Mouse (Mus musculus) CD4-positive helper T cell, adult 2 months (primary cell): ENCODE measurements around the gene Uhrf1.

ENCODE experiments used
- DNase-seq: peaks from one replicate; pipeline ENCODE4 v3.0.0-alpha.2; 2012; ENCODE audit warnings: low read depth, missing footprints, low spot score

Uhrf1 gene

DNA sequence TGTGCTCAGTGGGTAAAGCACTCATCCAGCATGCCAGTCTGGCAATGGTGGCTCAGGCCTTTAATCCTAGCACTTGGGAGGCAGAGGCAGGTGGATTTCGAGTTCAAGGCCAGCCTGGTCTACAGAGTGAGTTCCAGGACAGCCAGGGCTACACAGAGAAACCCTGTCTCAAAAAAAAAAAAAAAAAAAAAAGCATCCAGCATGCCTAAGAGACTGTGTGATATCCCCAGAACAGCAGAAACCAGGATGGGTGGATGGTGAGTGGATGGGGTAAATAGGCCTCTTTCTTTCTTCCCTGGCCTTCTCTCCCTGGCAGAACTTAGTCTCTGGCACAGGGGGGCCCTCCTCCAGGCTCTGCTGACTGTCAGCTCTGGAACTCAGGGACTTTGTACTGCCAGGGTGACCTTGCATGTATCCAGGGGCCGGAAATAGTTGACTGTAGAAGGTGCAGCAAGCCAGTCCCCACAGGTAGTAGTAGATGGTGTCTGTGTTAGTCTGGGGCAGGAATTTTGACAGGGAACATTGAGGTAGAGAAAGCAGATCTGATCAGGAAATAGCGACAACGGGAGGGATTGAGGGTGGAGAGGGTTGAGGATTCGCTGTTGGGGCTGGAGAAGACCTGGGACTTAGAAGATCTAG is 27.2 kb upstream of the Uhrf1 start:
- peak; percentile 33 for DNase-seq

GRCm38 (mm10) chr17:56276643-56277566 is 26.2 kb upstream of the Uhrf1 start, which contains the start of gene Ticam1:
TSS of gene Ticam1 (minus strand) at chr17:56276786.
- peak; percentile 95 for DNase-seq

GRCm38 (mm10) chr17:56277567-56277893 is 25.6 kb upstream of the Uhrf1 start:
- DNase-seq, result no peak

DNA sequence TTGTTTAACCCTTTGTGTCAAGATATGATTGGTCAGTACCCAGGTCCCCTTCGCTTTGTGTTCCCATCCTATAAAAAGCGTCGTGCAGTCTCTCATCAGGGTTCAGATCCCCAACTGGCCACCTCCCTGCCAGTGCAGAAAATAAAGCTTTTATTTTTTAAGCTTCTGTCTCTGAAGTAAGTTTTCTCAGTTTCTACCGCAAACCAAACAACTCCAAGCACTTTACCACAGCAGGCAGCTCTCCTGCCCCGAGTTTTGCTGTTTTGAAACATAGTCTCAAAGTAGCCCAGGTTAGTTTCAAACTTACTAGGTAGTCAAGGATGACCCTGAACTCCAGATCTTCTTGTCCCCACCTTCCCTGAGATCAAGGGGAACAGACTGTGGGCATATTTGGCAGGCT is 24.8 kb upstream of the Uhrf1 start:
- no peak for DNase-seq

GRCm38 (mm10) chr17:56279481-56280155 is 23.5 kb upstream of the Uhrf1 start:
- no peak for DNase-seq

GRCm38 (mm10) chr17:56281193-56281592 is 21.9 kb upstream of the Uhrf1 start:
- DNase-seq, result no peak

DNA sequence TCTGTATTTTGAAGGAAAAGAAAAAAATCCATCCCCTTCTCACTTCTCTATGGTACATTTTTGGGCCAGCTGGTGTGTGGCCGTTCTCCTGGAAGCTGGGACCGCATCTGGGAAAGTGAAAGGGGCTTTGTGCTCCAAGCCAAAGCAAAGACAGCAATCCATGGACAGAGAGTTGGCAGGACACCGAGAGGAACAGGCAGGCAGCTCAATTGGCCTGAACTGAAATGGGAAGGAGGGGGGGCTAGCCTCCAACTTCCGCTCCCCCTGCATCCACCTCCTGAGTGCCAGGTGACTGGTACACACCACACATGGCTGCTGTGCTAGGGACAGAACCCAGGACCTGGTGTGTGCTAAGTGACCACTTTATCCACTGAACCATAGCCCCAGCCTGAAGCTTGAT is 20.3 kb upstream of the Uhrf1 start:
- no peak for DNase-seq

DNA sequence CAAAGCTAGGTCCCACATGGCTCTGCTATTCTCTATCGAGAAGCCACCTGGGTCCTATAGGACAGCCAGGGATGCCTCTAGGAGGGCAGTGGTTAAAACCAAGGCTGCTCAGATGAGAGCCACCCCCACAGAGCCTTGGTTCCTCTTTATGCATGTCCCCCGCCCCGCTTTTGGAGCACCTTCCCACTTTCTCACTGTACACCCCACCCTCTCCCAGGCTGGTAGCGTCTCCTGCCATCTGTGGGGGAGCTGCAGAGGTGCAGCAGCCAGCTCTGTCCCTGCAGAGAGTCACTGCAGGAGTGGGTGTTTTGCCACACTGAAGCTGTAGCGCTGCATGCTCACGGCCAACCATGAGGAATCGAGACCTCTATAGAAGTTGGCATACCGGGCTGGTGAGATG is 19.8 kb upstream of the Uhrf1 start:
- DNase-seq, result no peak

DNA sequence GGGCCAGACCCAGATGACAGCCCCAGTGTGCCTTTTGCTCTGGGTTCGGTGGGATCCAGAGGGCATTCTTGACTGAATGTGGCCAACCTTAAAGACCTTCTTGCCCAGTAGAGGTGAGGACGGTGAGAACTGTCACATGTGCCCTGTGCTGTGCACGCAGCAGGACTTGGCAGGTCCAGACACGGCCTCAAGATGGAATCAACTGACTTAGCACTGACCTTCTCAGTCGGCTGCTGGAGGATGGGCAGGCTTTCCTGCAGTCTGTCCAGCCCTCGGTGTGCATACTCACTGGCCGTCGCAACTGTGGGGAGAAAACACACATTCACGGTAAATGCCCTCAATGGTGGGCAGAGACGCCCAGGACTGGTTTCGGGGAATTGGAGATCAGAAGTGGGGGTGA is 17.1 kb upstream of the Uhrf1 start:
- no peak for DNase-seq

DNA sequence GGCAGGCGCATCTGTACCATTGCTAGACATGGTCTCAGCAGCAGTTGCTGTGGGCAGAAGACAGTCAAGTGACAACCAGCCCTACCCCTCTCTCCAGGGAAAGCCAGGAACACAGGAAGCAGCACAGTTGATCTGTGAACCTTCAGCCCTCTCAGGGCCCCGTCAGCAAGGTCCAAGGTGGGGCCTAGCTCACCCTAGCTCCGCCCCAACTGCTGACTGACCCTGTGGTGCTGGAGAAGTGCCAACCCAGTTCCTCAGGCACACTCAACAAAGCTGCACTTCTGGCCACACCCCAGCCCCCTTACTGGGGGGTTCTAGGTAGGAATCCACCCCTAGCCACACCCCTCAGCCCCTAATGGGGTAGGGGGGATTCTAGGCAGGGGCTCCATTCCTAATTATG is 15.3 kb upstream of the Uhrf1 start:
- no peak for DNase-seq

- DNase-seq, result no peak
Observed at GRCm38 (mm10) chr17:56288866-56289265, 14.3 kb upstream of the Uhrf1 start.

DNA sequence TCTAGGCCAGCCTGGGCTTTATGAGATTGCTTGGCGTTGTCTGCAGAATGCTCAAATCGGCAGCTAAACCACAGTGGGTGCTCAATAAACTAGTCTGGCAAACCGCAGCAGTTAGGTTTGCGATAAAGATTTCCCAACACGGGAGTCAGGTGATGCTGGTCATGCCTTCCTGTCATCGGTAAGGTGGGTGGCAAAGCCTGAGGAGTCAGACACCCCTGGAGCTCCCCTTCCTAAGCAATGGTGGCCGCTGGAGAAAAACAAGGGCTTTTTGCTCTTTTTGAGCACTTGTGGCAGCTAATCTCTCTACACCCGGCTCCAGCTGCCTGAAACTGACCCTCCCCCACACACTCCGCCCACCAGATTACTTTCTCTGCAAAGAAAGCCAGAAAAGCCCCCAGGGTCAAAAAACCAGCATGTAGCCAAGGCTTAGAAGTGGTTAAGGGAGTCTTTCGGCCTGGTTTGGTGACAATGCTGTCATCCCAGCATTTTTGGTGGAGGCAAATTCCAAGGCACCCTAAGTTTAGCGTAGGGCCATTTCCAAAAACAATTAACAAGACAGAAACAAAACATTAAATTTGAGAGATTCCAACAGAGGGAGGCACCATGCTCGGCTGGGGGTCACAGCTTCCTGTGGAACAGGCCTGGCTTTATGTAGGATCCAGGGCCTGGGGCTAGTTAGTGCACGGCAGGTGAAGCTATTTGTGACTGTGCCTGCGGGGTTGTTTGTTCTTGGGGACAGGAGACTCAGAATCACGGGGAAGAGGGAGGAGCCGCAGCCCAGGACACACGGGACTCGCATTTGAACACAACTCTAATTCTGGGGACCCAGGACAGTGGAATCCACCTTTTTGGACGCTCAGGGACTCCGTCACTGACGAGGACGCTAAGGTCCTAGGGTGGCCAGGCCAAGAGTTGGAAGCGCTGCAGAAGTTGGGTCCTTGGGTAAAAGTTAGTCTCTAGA is 13.5 kb upstream of the Uhrf1 start:
- peak; percentile 85 for DNase-seq

- peak; percentile 91 for DNase-seq
Observed at GRCm38 (mm10) chr17:56290388-56291170, 12.5 kb upstream of the Uhrf1 start.

DNA sequence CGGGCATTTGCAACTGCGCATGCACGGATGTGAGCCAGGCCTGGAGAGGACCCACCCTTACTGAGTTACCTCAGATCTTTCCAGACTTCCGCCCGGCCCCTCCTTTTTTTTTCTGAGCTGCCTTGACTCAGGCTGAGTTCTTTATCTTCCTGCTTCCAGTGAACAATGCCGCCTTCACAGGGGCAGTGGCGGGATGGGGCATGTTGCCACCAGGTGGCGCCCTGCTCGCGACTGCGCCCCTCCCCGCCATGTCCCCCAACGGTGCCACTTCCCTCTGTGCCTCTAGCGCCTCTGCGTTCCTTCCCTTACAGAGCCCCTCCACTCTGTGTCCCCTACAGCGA is 12.0 kb upstream of the Uhrf1 start:
- peak; percentile 96 for DNase-seq

DNA sequence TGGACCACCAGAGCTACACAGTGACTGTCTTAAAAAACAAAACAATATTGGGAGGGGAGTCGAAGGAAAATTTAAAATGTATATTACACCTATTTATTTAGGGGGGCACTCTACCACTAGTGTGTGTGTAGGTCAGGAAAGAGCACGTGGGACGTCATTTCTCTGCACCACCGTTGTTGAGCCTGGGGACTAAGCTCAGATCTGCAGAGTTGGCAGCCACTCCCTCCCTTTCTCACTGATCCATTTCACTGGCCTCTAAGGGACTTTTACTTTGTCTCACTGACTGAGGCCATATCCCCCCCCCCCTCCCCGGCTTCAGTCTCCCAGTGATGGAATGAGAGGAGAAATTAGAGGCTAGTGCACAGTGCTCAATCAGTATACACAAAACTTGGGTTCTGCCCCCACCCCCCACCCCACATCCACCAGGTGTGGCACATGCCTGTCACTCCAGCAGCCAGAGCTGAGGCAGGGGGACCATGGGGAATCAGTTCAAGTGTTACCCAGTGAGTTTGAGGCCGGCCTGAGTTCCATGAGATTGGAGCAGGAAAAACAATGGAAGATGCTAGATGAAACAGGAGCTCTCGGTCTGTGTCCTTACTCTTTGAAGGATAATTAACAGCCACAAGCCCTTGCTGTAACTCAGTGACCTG is 11.2 kb upstream of the Uhrf1 start:
- no peak for DNase-seq

GRCm38 (mm10) chr17:56292531-56293222 is 10.4 kb upstream of the Uhrf1 start, which contains the start of gene Plin3:
TSS of gene Plin3 (minus strand) at chr17:56292873.
- no peak for DNase-seq

GRCm38 (mm10) chr17:56293291-56293690 is 9.8 kb upstream of the Uhrf1 start:
- no peak for DNase-seq

DNA sequence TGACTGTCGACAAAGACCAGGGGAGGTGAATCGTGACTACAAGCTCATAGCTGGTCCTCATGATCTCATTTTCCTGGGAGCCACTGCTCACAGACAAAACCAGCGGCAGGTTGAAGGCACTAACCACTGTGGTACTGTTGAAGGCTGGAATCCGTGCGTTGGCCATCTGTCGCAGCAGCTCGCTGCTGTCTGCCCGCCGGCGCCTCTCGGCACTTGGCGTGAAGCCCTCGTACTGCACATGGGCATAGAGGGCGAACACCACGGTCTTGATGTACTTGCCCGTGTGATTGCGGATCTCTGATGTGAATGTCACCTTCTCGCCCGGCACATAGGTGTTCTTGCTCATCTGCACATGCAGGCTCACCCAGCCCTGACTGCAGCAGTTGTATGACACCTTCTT is 8.9 kb upstream of the Uhrf1 start:
- no peak for DNase-seq

DNA sequence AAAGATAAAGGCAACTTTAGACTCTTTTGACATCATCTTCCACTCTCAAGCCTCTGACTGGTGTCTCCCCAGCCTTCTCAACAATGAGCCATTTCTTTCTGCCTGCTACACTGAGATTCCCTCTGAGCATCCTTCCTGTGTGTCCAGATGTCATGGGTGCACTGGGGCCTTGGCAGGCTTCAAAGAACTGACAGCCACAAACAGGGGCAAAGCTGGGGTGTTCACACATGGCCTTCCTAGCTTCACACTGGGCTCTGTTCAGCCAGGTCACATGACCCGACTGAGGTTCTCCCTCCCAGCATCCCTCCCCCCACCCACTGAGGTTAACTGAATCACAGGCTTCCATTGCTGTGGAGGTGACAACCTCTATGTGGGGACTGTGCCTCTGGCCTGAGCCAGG is 6.9 kb upstream of the Uhrf1 start:
- DNase-seq, result no peak

- no peak for DNase-seq
Observed at GRCm38 (mm10) chr17:56298238-56298637, 4.9 kb upstream of the Uhrf1 start.
